Mouse (Mus musculus): ENCODE measurements at regions not wholly inside any gene's neighbourhood (a gene's known extent, or its start where the extent isn't known, plus 50 kb on each side); places are given as distances from the start of the nearest gene placed in this dataset.

GRCm38 (mm10) chr11:114611690-114612089 is 56.6 kb upstream of the Rpl38 start:
- DNase-seq (ENCODE audit: low spot score in 2 of 2) = no peak

DNA sequence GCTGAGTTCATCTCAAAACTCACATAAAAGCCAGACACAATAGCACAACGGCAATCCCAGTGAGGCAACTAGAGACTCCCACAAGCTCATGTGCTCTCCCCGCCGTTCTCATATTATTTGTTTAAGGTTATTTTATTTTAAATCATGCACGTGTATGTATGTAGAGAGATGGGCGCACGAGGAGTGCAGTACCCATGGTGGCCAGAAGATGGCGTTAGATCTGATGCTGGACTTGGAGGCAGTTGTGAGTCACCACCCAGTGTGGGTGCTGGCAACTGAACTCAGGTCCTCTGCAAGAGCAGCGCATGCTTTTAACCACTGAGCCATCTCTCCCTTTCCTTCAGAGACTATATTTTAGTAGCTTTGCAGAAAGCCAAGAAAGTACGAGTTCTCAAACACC is 60.3 kb upstream of the Rpl38 start:
- DNase-seq (ENCODE audit: low spot score in 2 of 2) = no peak

GRCm38 (mm10) chr11:114603108-114603507 is 65.2 kb upstream of the Rpl38 start:
- DNase-seq (ENCODE audit: low spot score in 2 of 2) = no peak

DNA sequence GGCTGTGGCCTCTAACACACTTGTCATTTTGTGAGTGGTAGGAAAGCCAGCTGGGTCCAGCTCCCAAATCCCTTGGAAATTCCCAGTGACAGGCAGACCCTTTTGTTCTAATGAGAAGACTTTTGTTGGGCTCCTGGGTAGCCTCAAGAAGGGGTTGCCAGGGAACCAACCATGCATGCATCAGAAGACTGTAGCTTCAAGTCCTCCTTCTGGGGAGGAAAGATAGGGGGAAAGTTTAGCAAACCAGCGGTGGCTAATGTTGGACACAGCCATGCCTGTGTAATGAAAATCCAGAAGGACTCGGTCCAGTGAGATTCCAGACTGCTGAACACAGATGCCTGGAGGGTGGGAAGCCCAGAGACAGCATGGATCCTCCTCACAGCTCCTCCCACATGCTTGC is 71.1 kb upstream of the Rpl38 start:
- DNase-seq (ENCODE audit: low spot score in 2 of 2) = no peak

DNA sequence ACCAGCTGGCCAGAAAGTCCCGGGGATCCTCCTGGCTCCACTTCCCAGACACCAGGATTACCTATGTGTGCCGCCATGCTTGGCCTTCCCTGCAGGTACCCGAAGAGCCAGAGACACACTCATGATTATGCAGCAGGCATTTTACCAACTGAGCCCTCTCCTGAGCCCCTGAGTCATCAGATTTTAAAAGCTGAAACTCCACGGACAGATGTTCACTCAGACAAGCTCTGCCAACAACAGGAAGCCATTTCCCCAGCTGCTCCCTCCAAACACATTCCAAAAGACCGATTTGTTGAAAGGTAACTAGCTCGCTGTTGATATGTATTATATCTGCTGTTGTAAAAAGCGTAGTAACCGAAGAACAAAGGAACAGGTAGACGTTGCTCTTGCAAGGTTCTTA is 75.4 kb upstream of the Rpl38 start:
- DNase-seq (ENCODE audit: low spot score in 2 of 2) = no peak

GRCm38 (mm10) chr11:114588554-114588953 is 79.8 kb upstream of the Rpl38 start:
- DNase-seq (ENCODE audit: low spot score in 2 of 2) = no peak

GRCm38 (mm10) chr11:114587986-114588385 is 80.3 kb upstream of the Rpl38 start:
- no peak for DNase-seq (ENCODE audit: low spot score in 2 of 2)

DNA sequence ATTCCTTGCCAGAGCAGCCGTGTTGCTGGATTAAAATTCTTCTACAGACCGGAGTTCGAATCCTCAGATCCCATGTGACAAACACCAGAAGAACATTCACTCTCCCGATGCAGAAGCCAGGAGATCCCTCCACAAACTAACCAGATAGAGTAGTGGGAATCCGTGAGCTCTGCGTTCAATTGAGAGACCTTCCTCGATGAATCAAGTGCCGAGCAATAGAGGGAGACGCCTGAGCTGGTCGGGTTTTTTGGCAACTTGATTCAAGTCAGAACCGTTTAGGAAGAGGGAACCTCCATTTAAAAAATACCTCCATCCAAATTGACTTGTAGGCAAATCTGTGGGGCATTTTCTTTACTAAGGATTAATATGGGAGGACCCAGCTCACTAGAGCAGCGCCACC is 81.9 kb upstream of the Rpl38 start:
- no peak for DNase-seq (ENCODE audit: low spot score in 2 of 2)

DNA sequence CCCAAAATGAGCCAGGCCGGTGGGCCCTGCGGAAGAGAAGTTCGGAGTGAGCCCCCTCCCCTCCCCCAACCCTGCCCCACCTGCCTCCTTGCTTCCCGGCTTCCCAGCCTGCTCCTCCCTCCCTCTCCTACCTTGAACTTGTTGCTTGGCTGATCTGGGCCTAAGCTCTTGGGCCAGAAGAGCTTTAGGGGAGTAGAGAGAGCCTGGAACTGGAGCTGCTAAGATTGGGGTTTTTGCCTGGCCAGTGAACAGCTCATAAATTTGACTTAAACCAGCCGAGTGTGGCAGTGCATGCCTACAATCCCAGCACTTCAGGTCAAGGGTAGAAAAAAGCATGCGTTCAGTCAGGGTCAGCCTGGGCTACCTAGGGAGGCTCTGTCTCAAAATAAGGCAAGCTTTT is 83.5 kb upstream of the Rpl38 start:
- DNase-seq (ENCODE audit: low spot score in 2 of 2) = no peak

GRCm38 (mm10) chr11:114584146-114584545 is 84.2 kb upstream of the Rpl38 start:
- no peak for DNase-seq (ENCODE audit: low spot score in 2 of 2)

GRCm38 (mm10) chr11:114579986-114580385 is 88.3 kb upstream of the Rpl38 start:
- DNase-seq (ENCODE audit: low spot score in 2 of 2) = no peak

- DNase-seq (ENCODE audit: low spot score in 2 of 2) = no peak
These were observed 89.8 kb upstream of the Rpl38 start for GRCm38 (mm10) chr11:114578551-114578950.

DNA sequence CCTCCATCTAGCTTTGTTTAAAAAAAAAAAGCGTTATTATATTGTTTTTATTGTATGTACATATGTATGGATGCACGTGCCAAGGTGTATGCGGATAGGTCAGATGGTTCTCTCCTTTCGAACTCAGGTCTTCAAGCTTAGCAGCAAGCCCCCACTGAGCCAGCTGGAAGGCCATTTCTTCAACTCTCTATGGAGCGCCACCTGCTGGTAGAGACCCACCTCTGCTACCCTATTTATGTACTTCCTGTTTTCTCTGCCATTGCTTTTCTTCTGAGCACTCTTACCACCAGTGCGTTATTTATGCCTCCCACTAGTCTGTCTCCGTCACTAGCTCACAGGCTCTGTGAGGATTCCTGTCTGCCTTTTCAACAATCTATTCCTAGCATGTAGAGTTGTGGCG is 91.5 kb upstream of the Rpl38 start:
- DNase-seq (ENCODE audit: low spot score in 2 of 2) = no peak

- no peak for DNase-seq (ENCODE audit: low spot score in 2 of 2)
These were observed 97.0 kb upstream of the Rpl38 start for GRCm38 (mm10) chr11:114571144-114571869.

- DNase-seq (ENCODE audit: low spot score in 2 of 2) = no peak
These were observed 98.2 kb upstream of the Rpl38 start for GRCm38 (mm10) chr11:114570076-114570475.

GRCm38 (mm10) chr11:114567814-114568800 is 100.2 kb upstream of the Rpl38 start:
- no peak for DNase-seq (ENCODE audit: low spot score in 2 of 2)

DNA sequence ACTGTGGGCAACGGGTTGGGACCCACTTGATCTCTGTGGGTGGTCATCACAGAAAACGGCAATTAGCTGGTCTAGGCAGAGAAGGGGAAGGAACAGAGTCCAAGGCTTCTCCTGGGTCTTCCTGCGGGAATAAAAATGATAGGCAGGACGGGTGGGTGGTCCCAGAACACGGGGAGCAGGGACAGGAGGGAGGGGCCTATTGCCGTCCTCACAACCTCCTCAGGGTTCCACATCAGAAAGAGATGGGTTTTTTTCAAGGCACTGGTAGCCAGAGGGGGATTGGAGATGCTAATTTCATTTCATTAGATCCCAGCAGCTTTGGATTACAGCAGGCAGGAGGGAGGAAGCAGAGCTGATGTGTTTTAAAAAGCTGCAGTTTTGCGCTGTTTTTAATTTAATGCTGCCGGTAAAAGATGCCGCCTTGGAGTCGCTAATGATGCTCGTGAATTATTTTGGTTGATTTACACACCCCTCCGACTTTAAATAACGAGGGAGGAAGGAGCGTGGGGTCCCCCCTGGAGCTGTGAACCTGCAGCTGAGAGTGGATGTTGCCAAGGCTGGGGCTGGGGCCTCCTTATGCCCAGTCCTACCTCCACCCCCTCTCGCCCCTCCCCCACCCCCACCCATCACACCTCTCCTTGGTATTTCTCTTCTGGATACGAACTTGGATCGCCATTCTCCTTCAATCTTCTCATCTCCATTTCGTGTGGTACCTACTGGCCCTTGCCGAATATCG is 101.1 kb upstream of the Rpl38 start:
- DNase-seq (ENCODE audit: low spot score in 2 of 2) = no peak

DNA sequence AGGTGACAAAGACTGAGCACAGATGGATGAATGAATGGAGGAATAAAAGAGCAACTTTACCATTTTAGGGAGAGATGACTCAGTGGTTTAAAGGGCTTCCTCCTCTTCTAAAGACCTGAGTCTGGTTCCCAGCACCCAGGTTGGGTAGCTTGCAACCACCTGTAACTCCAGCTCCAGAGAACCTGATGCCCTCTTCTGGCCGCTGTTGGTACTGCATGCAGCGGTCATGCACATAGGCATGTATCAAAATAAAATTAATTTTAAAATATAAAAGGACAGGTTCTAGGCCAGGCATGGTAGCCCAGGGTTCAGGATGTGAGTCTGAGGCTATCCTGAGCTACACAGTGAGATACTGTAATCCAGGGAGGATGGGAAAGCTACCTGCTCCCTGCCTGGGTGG is 103.4 kb upstream of the Rpl38 start:
- no peak for DNase-seq (ENCODE audit: low spot score in 2 of 2)

- DNase-seq (ENCODE audit: low spot score in 2 of 2) = no peak
These were observed 105.2 kb upstream of the Rpl38 start for GRCm38 (mm10) chr11:114563172-114563571.

- no peak for DNase-seq (ENCODE audit: low spot score in 2 of 2)
These were observed 113.7 kb upstream of the Rpl38 start for GRCm38 (mm10) chr11:114554576-114554975.

GRCm38 (mm10) chr11:114553992-114554391 is 114.3 kb upstream of the Rpl38 start:
- DNase-seq (ENCODE audit: low spot score in 2 of 2) = no peak

DNA sequence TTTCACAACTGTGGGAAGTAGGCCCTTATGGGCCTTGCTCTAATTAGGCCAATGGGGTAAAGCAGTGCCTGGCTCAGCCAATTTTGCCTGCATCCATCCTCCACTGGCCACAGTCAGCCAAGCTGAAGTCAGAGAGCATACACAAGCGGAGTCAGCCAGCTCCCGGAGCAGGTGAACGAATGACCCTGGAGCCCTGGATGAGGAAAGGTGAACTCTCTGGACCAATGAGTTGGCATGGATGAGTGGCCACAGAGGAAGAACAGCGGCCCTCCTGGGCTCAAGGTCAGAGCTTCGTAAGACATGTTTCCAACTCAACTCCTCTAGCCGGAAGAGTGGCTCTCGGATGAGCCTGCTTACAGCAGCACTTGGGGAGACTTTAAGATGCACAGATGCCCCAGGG is 116.1 kb upstream of the Rpl38 start:
- DNase-seq (ENCODE audit: low spot score in 2 of 2) = no peak

Data from frontal cortex, postnatal 10 days (tissue).